29 mouse cellular contexts compared by ENCODE assay signal in the genomic region with DNA sequence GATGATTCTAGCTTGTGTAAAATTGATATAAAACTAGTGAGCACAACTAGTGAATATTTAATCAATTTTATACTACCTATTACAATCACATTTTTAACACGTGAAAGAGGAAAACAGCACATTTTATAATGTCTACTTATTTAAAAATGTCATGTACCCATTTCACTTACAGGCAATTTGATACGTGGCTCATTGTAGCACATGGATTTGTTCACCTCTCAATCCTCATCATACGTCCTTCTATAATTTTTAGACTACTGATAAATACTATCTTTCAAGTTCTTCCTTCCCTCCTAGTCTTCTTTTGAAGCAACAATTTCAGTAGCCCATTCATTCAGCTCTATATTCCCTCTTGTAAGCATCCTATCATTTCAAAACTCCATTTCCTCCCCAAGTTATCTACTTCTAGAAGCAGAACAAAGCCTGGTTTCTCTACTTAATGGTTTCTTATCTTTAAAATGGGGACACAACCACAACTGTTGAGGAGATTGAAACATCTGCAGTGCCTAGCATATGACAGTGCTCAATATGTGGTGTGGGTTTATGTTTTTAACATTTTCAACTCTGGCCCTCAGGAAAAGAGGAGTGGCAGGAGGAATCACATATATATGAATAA. TPM values are rescaled to one million over a fixed set of nuclear protein-coding genes. Genes with fewer than 3 reads are reported as not detected.
"Had no signal": no experiment of that assay in that cellular context is flagged by ENCODE, and none has a peak within 500 bp of the region (broad histone marks: within the 10 kb centered on the region; RNA-seq: fewer than 3 reads in every experiment).

No protein-coding gene starts in this region.

- ATAC-seq: hindbrain, embryonic 16.5 days; inflammation-experienced regulatory T-cells, adult 6 months; intestine, embryonic 15.5 days; intestine, postnatal 0 days had no signal

- H3K9ac ChIP-seq: heart, embryonic 12.5 days; hindbrain, embryonic 12.5 days; hindbrain, embryonic 14.5 days; intestine, embryonic 15.5 days; limb, embryonic 13.5 days; limb, embryonic 15.5 days; liver, embryonic 13.5 days had no signal

- H3K4me2 ChIP-seq: heart, embryonic 12.5 days; hindbrain, embryonic 12.5 days; hindbrain, embryonic 14.5 days; intestine, embryonic 15.5 days; limb, embryonic 13.5 days; limb, embryonic 15.5 days; liver, embryonic 13.5 days had no signal

- H3K9me3 ChIP-seq: heart, embryonic 10.5 days; heart, embryonic 12.5 days; hindbrain, embryonic 10.5 days; hindbrain, embryonic 12.5 days; intestine, embryonic 15.5 days; limb, embryonic 13.5 days; limb, embryonic 15.5 days; liver, embryonic 13.5 days had no signal

- H3K27me3 ChIP-seq: heart, embryonic 12.5 days; intestine, embryonic 15.5 days; limb, embryonic 15.5 days; liver, embryonic 13.5 days had no signal

- H3K4me1 ChIP-seq: heart, embryonic 10.5 days; heart, embryonic 12.5 days; hindbrain, embryonic 10.5 days; hindbrain, embryonic 12.5 days; intestine, embryonic 15.5 days; limb, embryonic 13.5 days; limb, embryonic 15.5 days; liver, embryonic 13.5 days had no signal

- DNase-seq: gastrocnemius, postnatal 14 days; heart, adult 18-20 months; heart, postnatal 10 days; heart, postnatal 4 days; kidney, adult 18-20 months; kidney, adult 8-10 months; kidney, postnatal 10 days; kidney, postnatal 25 days; kidney, postnatal 4 days; left cerebral cortex, postnatal 4 days; liver, embryonic 13.5 days had no signal

- H3K27ac ChIP-seq: heart, embryonic 10.5 days; hindbrain, embryonic 10.5 days; hindbrain, embryonic 12.5 days; hindbrain, embryonic 14.5 days; intestine, embryonic 15.5 days; layer of hippocampus, adult 2 months; limb, embryonic 13.5 days; limb, embryonic 15.5 days; liver, embryonic 13.5 days had no signal

- H3K4me3 ChIP-seq: heart, embryonic 10.5 days; heart, embryonic 12.5 days; hindbrain, embryonic 10.5 days; hindbrain, embryonic 12.5 days; intestine, embryonic 15.5 days; layer of hippocampus, adult 2 months; limb, embryonic 13.5 days; limb, embryonic 15.5 days; liver, embryonic 13.5 days had no signal

- H3K36me3 ChIP-seq: heart, embryonic 12.5 days; hindbrain, embryonic 10.5 days; hindbrain, embryonic 12.5 days; intestine, embryonic 15.5 days; limb, embryonic 13.5 days; limb, embryonic 15.5 days; liver, embryonic 13.5 days had no signal

RNA-seq across cellular contexts. Expression of a gene that starts 12.3 kb away (rescaled TPM):
- total RNA-seq: gastrocnemius, adult 18-20 months; gastrocnemius, adult 8-10 months; granulocyte monocyte progenitor cell, adult 5-6 weeks; heart, postnatal 25 days had no signal
- polyA plus RNA-seq: heart, embryonic 14.5 days; heart, embryonic 16.5 days; inflammation-experienced regulatory T-cells, adult 6 months had no signal
